Mouse (Mus musculus): ENCODE data around the gene Ankrd54. TPM values are rescaled to one million over a fixed set of nuclear protein-coding genes. Genes with fewer than 3 reads are reported as not detected.

Gene Ankrd54
- total RNA-seq, 1 experiment from 2014 or later = 15.1 TPM

Other genes with a start within 250 kb of the Ankrd54 start
- gene Cdc42ep1, start 220.3 kb downstream of the Ankrd54 start, total RNA-seq (2017) = not detected in 2 replicates
- gene Lgals2, start 207.4 kb downstream of the Ankrd54 start, total RNA-seq (2017) = not detected in 2 replicates
- 11.9 and 12.3 TPM in 2 replicates for gene Gga1, start 185.7 kb downstream of the Ankrd54 start, total RNA-seq (2017)
- gene Gm49510, start 163.2 kb downstream of the Ankrd54 start, total RNA-seq (2017) = 1.7 TPM in 1 of 2 replicates, not detected in the other
- 19.9 and 27.4 TPM in 2 replicates for gene Sh3bp1, start 163.1 kb downstream of the Ankrd54 start, total RNA-seq (2017)
- 7.7 and 8.4 TPM in 2 replicates for gene Pdxp, start 149.0 kb downstream of the Ankrd54 start, total RNA-seq (2017)
- gene Lgals1, start 136.2 kb downstream of the Ankrd54 start, total RNA-seq (2017) = 77.1 and 108 TPM in 2 replicates
- gene Nol12, start 128.0 kb downstream of the Ankrd54 start, total RNA-seq (2017) = 23.7 and 37.5 TPM in 2 replicates
- gene Triobp, start 115.2 kb downstream of the Ankrd54 start, total RNA-seq (2017) = 28.3 and 39.2 TPM in 2 replicates
- 75.7 and 76.0 TPM in 2 replicates for gene H1f0, start 34.4 kb downstream of the Ankrd54 start, total RNA-seq (2017)
- 1.5 and 1.7 TPM in 2 replicates for gene Galr3, start 21.0 kb downstream of the Ankrd54 start, total RNA-seq (2017)
- 204 and 224 TPM in 2 replicates for gene Eif3l, start 12.3 kb upstream of the Ankrd54 start, total RNA-seq (2017)
- 3.4 and 6.7 TPM in 2 replicates for gene Micall1, start 46.0 kb upstream of the Ankrd54 start, total RNA-seq (2017)
- 42.5 and 72.2 TPM in 2 replicates for gene Polr2f, start 78.1 kb upstream of the Ankrd54 start, total RNA-seq (2017)
- gene 1700088E04Rik, start 78.4 kb upstream of the Ankrd54 start, total RNA-seq (2017) = 0.84 and 1.9 TPM in 2 replicates
- not detected in 2 replicates for gene Sox10, start 102.3 kb upstream of the Ankrd54 start, total RNA-seq (2017)
- gene Pick1, start 166.3 kb upstream of the Ankrd54 start, total RNA-seq (2017) = 13.0 and 21.2 TPM in 2 replicates
- gene Gm49486, start 166.5 kb upstream of the Ankrd54 start, total RNA-seq (2017) = not detected in 2 replicates
- gene Slc16a8, start 191.9 kb upstream of the Ankrd54 start, total RNA-seq (2017) = not detected in 2 replicates
- 0.13 and 0.79 TPM in 2 replicates for gene Baiap2l2, start 222.6 kb upstream of the Ankrd54 start, total RNA-seq (2017)